Mouse (Mus musculus): Measurements from ENCODE around the gene Ndufa7. TPM values are rescaled to one million over a fixed set of nuclear protein-coding genes. Genes with fewer than 3 reads are reported as not detected.

Ndufa7 gene
- polyA plus RNA-seq, 1 experiment from 2014 or later = 497 TPM

DNA sequence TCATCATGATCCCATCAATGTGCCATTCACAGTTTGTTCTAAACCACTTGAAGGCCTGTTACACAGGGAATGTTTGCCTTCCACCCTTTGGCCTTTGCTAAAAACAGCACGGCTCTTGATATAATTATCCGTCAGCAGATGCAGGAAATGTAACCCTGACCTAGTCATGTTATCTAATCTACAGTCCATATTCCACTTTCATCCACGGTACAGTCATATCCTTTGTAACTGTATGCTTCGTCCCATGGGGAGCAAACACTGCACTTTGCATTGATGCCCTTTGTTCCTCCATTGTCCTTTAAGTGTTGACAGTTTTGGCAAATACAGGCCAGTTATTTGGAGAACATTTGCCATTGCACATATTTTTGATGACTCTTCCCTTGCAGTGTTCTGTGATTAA, 35.6 kb upstream of the Ndufa7 start:
- H3K9ac ChIP-seq (ENCODE audit: low read length) = no peak overlapping the region
- no peaks in the 10 kb centered on the region for H3K9me3 ChIP-seq (ENCODE audit: control insufficient read depth, low read length)
- DNase-seq (ENCODE audit: low spot score) = no peak
- no peak overlapping the region for H3K4me3 ChIP-seq (ENCODE audit: low read depth, low read length)
- no peak overlapping the region for H3K27ac ChIP-seq (replicated peaks)
- no peaks in the 10 kb centered on the region for H3K36me3 ChIP-seq (ENCODE audit: control insufficient read depth, insufficient read depth, low read length)
- peak; percentile 90 for ATAC-seq (ENCODE audit: low FRiP score, low TSS enrichment)
- no peaks in the 10 kb centered on the region for H3K4me1 ChIP-seq (replicated peaks; ENCODE audit: control insufficient read depth, insufficient read depth)
- H3K4me2 ChIP-seq (replicated peaks; ENCODE audit: low read depth) = no peak overlapping the region
- WGBS = 38% methylated on average over 4 of the region's 4 CpGs
- no peaks in the 10 kb centered on the region for H3K27me3 ChIP-seq (ENCODE audit: control insufficient read depth, insufficient read depth, low read length)
- TF ChIP-seq EP300 (optimal IDR thresholded peaks at IDR 0.05) (no peak), CTCF (IDR thresholded peaks at IDR 0.05; ENCODE audit: low read depth) (no peak)

DNA sequence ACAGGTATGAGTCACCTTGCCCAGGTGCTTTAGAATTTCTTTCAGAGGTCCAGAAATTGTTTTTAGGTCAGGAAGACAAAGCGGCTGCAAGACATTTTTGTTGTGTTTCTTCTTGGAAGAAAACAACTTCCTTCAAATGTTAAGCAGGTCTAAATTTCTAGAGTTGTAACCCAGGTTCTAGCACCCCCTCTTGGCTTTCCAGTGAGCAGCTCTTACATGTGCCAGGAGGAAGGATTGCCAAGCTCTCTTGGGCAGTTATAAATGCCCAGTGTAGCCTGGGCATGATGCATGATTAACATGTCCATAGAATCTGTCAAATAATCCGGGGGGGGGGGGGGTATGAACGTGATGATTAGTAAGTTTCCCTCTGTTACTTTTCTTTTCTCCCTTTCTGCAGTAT, 26.1 kb upstream of the Ndufa7 start:
- no peak overlapping the region for H3K4me3 ChIP-seq (ENCODE audit: low read depth, low read length)
- H3K9me3 ChIP-seq (ENCODE audit: control insufficient read depth, low read length) = no peaks in the 10 kb centered on the region
- no peak for TF ChIP-seq EP300 (optimal IDR thresholded peaks at IDR 0.05)
- peak; percentile 72 for TF ChIP-seq CTCF (IDR thresholded peaks at IDR 0.05; ENCODE audit: low read depth)
- WGBS = 52% methylated on average over 3 of the region's 3 CpGs
- DNase-seq (ENCODE audit: low spot score) = no peak
- no peak overlapping the region for H3K4me2 ChIP-seq (replicated peaks; ENCODE audit: low read depth)
- no peak for ATAC-seq (ENCODE audit: low FRiP score, low TSS enrichment)
- H3K4me1 ChIP-seq (replicated peaks; ENCODE audit: control insufficient read depth, insufficient read depth) = no peaks in the 10 kb centered on the region
- no peaks in the 10 kb centered on the region for H3K36me3 ChIP-seq (ENCODE audit: control insufficient read depth, insufficient read depth, low read length)
- H3K27ac ChIP-seq (replicated peaks) = no peak overlapping the region
- H3K9ac ChIP-seq (ENCODE audit: low read length) = no peak overlapping the region
- H3K27me3 ChIP-seq (ENCODE audit: control insufficient read depth, insufficient read depth, low read length) = no peaks in the 10 kb centered on the region

DNA sequence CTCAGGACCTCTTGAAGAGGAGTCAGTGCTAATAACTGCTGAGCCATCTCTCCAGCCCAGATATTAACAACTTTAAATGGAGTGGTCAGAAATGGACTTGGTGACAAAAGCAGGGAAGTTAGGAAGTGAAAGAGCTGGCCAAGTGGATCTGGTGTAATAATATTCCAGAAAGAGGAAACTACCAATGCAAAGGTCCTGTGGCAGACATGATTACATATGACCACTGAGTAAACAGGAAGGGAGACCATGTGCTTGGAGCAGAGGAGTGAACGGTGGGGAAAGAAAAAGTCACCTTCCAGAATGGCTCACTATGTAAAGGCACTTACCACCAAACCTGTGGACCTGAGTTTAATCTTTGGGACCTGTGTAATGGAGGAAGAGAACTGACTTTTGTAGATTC, 25.1 kb upstream of the Ndufa7 start:
- ATAC-seq (ENCODE audit: low FRiP score, low TSS enrichment) (no peak), DNase-seq (ENCODE audit: low spot score) (no peak)
- H3K36me3 ChIP-seq (ENCODE audit: control insufficient read depth, insufficient read depth, low read length) = no peaks in the 10 kb centered on the region
- H3K9me3 ChIP-seq (ENCODE audit: control insufficient read depth, low read length) = no peaks in the 10 kb centered on the region
- H3K9ac ChIP-seq (ENCODE audit: low read length) = no peak overlapping the region
- WGBS = 42% methylated on average over 1 of the region's 1 CpGs
- no peaks in the 10 kb centered on the region for H3K27me3 ChIP-seq (ENCODE audit: control insufficient read depth, insufficient read depth, low read length)
- no peak overlapping the region for H3K27ac ChIP-seq (replicated peaks)
- TF ChIP-seq CTCF (IDR thresholded peaks at IDR 0.05; ENCODE audit: low read depth) (no peak), EP300 (optimal IDR thresholded peaks at IDR 0.05) (no peak)
- H3K4me3 ChIP-seq (ENCODE audit: low read depth, low read length) = no peak overlapping the region
- no peaks in the 10 kb centered on the region for H3K4me1 ChIP-seq (replicated peaks; ENCODE audit: control insufficient read depth, insufficient read depth)
- no peak overlapping the region for H3K4me2 ChIP-seq (replicated peaks; ENCODE audit: low read depth)

DNA sequence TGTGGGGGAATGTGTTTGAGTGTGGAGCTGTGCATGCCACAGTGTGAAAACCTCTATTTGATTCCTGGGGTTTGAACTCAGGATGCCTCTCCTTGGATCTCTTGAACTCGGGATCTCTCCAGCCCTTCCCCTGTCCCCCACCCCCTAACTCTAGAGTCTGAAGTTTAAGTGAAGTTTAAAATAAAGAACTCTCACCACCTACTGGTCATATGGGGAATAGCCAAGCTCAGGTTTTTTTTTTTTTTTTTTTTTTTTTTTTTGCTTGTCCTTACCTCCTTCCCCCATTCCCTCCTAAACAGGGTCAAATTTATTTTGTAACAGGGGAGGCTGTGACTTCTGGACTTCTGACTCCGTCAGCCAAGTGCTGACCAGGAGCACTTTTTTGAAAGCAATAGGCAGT, 22.2 kb upstream of the Ndufa7 start:
- H3K27me3 ChIP-seq (ENCODE audit: control insufficient read depth, insufficient read depth, low read length) = no peaks in the 10 kb centered on the region
- H3K9ac ChIP-seq (ENCODE audit: low read length) = no peak overlapping the region
- H3K4me3 ChIP-seq (ENCODE audit: low read depth, low read length) = no peak overlapping the region
- H3K36me3 ChIP-seq (ENCODE audit: control insufficient read depth, insufficient read depth, low read length) = no peaks in the 10 kb centered on the region
- no peak overlapping the region for H3K27ac ChIP-seq (replicated peaks)
- H3K9me3 ChIP-seq (ENCODE audit: control insufficient read depth, low read length) = no peaks in the 10 kb centered on the region
- 2% methylated on average over 2 of the region's 2 CpGs for WGBS
- no peaks in the 10 kb centered on the region for H3K4me1 ChIP-seq (replicated peaks; ENCODE audit: control insufficient read depth, insufficient read depth)
- TF ChIP-seq CTCF (IDR thresholded peaks at IDR 0.05; ENCODE audit: low read depth) (peak; percentile 75), EP300 (optimal IDR thresholded peaks at IDR 0.05) (no peak)
- no peak overlapping the region for H3K4me2 ChIP-seq (replicated peaks; ENCODE audit: low read depth)
- no peak for ATAC-seq (ENCODE audit: low FRiP score, low TSS enrichment)
- no peak for DNase-seq (ENCODE audit: low spot score)

DNA sequence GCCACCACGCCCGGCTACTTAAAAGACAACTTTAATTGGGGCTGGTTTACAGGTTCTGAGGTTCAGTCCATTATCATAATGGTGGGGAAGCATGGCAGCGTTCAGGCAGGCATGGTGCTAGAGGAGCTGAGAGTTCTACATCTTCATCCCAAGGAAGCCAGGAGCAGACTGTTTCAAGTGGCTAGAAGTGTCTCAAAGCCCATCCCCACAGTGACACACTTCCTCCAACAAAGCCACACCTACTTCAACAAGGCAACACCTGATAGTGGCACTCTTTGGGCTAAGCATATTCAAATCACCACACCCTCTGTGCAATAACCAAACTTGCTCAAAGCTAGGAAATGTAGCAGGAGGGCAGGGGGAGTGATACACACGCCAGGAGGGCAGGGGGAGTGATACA, 20.2 kb upstream of the Ndufa7 start:
- Histone ChIP-seq H3K4me3 (ENCODE audit: low read depth, low read length) (no peak overlapping the region), H3K27me3 (ENCODE audit: control insufficient read depth, insufficient read depth, low read length) (no peaks in the 10 kb centered on the region), H3K4me1 (replicated peaks; ENCODE audit: control insufficient read depth, insufficient read depth) (no peaks in the 10 kb centered on the region), H3K27ac (replicated peaks) (no peak overlapping the region), H3K9me3 (ENCODE audit: control insufficient read depth, low read length) (no peaks in the 10 kb centered on the region), H3K4me2 (replicated peaks; ENCODE audit: low read depth) (no peak overlapping the region), H3K36me3 (ENCODE audit: control insufficient read depth, insufficient read depth, low read length) (no peaks in the 10 kb centered on the region), H3K9ac (ENCODE audit: low read length) (no peak overlapping the region)
- 51% methylated on average over 4 of the region's 4 CpGs for WGBS
- DNase-seq (ENCODE audit: low spot score) = no peak
- no peak for ATAC-seq (ENCODE audit: low FRiP score, low TSS enrichment)
- no peak for TF ChIP-seq CTCF (IDR thresholded peaks at IDR 0.05; ENCODE audit: low read depth)
- no peak for TF ChIP-seq EP300 (optimal IDR thresholded peaks at IDR 0.05)

DNA sequence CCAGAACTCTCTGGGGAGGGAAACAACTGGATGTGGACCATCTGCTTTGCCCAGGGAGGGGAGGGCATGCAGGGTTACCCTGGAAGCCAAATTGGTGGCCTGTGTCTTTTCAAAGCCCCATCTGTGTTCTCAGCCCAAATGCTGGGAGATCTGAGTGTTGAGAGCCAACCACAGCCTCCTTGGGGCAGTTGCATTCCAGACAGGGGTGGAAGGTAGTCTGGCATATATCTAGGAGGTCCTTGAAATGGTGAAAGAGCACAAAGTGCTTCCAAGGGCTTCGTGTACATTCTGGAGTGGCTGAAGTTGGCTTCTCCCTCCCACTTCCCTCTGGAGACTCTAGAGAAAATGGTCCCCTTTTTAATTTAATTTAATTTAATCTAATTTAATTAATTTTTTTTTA, 19.6 kb upstream of the Ndufa7 start:
- ATAC-seq (ENCODE audit: low FRiP score, low TSS enrichment) (no peak), DNase-seq (ENCODE audit: low spot score) (no peak)
- TF ChIP-seq CTCF (IDR thresholded peaks at IDR 0.05; ENCODE audit: low read depth) (no peak), EP300 (optimal IDR thresholded peaks at IDR 0.05) (no peak)
- no peaks in the 10 kb centered on the region for H3K9me3 ChIP-seq (ENCODE audit: control insufficient read depth, low read length)
- H3K27ac ChIP-seq (replicated peaks) = no peak overlapping the region
- no peaks in the 10 kb centered on the region for H3K4me1 ChIP-seq (replicated peaks; ENCODE audit: control insufficient read depth, insufficient read depth)
- H3K36me3 ChIP-seq (ENCODE audit: control insufficient read depth, insufficient read depth, low read length) = no peaks in the 10 kb centered on the region
- H3K9ac ChIP-seq (ENCODE audit: low read length) = peak overlapping the region; percentile 23; the same call in 1 of the 2 replicates
- WGBS = 42% methylated on average over 1 of the region's 1 CpGs
- H3K4me2 ChIP-seq (replicated peaks; ENCODE audit: low read depth) = no peak overlapping the region
- H3K27me3 ChIP-seq (ENCODE audit: control insufficient read depth, insufficient read depth, low read length) = no peaks in the 10 kb centered on the region
- H3K4me3 ChIP-seq (ENCODE audit: low read depth, low read length) = no peak overlapping the region
